Mouse (Mus musculus): ENCODE measurements around the gene Ttf1. TPM values are rescaled to one million over a fixed set of nuclear protein-coding genes. Genes with fewer than 3 reads are reported as not detected.

The Ttf1 gene
- 11.5 and 12.0 TPM in 2 replicates for polyA plus RNA-seq (2016; fragmentation: Nextera tagmentation; extraction: Ambion mirVana)

GRCm38 (mm10) chr2:29060135-29060597, at the start of gene Ttf1:
Gene Ttf1, plus strand, starts transcription at chr2:29060262.
- no peaks in the 10 kb centered on the region for H3K36me3 ChIP-seq
- H3K9ac ChIP-seq: peak within 1 kb of the TSS; percentile 80
- peaks cover 12% of the 10 kb centered on the region for H3K4me1 ChIP-seq
- peak within 1 kb of the TSS; percentile 93 for H3K27ac ChIP-seq
- peaks cover 26% of the 10 kb centered on the region for H3K27me3 ChIP-seq
- H3K9me3 ChIP-seq (replicated peaks): no peaks in the 10 kb centered on the region
- peak; percentile 97 for ATAC-seq (ENCODE audit: low FRiP score)
- peak within 1 kb of the TSS; percentile 87 for H3K4me3 ChIP-seq
- peak within 1 kb of the TSS; percentile 89 for H3K4me2 ChIP-seq (replicated peaks)
- under 1% methylated on average over 41 of the region's 41 CpGs for WGBS

- peaks cover 46% of the 10 kb centered on the region for H3K27me3 ChIP-seq
- H3K4me1 ChIP-seq: peaks cover 22% of the 10 kb centered on the region
- no peaks in the 10 kb centered on the region for H3K36me3 ChIP-seq
- no peaks in the 10 kb centered on the region for H3K9me3 ChIP-seq (replicated peaks)
- no peak for ATAC-seq (ENCODE audit: low FRiP score)
- 81% methylated on average over 5 of the region's 5 CpGs for WGBS
- H3K9ac ChIP-seq: no peak overlapping the region
- H3K27ac ChIP-seq: no peak overlapping the region
- no peak overlapping the region for H3K4me2 ChIP-seq (replicated peaks)
- no peak overlapping the region for H3K4me3 ChIP-seq
These were observed 47.5 kb upstream of the Ttf1 start for GRCm38 (mm10) chr2:29012523-29012922.

GRCm38 (mm10) chr2:29016599-29017587, 43.2 kb upstream of the Ttf1 start:
- WGBS: 47% methylated on average over 27 of the region's 27 CpGs

GRCm38 (mm10) chr2:29018680-29019079, 41.4 kb upstream of the Ttf1 start:
- Histone ChIP-seq H3K9me3 (replicated peaks) (no peaks in the 10 kb centered on the region), H3K9ac (no peak overlapping the region), H3K27ac (no peak overlapping the region), H3K36me3 (no peaks in the 10 kb centered on the region), H3K4me1 (peaks cover 16% of the 10 kb centered on the region), H3K27me3 (peaks cover 26% of the 10 kb centered on the region), H3K4me3 (no peak overlapping the region), H3K4me2 (replicated peaks) (no peak overlapping the region)
- ATAC-seq (ENCODE audit: low FRiP score): no peak
- 44% methylated on average over 5 of the region's 5 CpGs for WGBS

More at GRCm38 (mm10) chr2:29016599-29017587, 43.2 kb upstream of the Ttf1 start:
- H3K9ac ChIP-seq: 0 out of 2 replicates have a peak overlapping the region, but pooled peaks have one; percentile 5
- peaks cover 16% of the 10 kb centered on the region for H3K4me1 ChIP-seq
- peak overlapping the region; percentile 78 for H3K27ac ChIP-seq
- no peak overlapping the region for H3K4me3 ChIP-seq
- peak overlapping the region; percentile 29 for H3K4me2 ChIP-seq (replicated peaks)
- peaks cover 30% of the 10 kb centered on the region for H3K27me3 ChIP-seq
- no peaks in the 10 kb centered on the region for H3K9me3 ChIP-seq (replicated peaks)
- ATAC-seq (ENCODE audit: low FRiP score): peak; percentile 83
- H3K36me3 ChIP-seq: no peaks in the 10 kb centered on the region

- Histone ChIP-seq H3K27me3 (peaks cover 19% of the 10 kb centered on the region), H3K9me3 (replicated peaks) (no peaks in the 10 kb centered on the region), H3K4me2 (replicated peaks) (no peak overlapping the region), H3K4me1 (peaks cover 14% of the 10 kb centered on the region), H3K9ac (no peak overlapping the region), H3K36me3 (no peaks in the 10 kb centered on the region), H3K4me3 (no peak overlapping the region), H3K27ac (no peak overlapping the region)
- ATAC-seq (ENCODE audit: low FRiP score): no peak
- 74% methylated on average over 17 of the region's 17 CpGs for WGBS
These were observed 39.0 kb upstream of the Ttf1 start for GRCm38 (mm10) chr2:29021025-29021424.

- H3K4me1 ChIP-seq: no peaks in the 10 kb centered on the region
- H3K4me2 ChIP-seq (replicated peaks): no peak overlapping the region
These were observed 37.1 kb upstream of the Ttf1 start for GRCm38 (mm10) chr2:29023001-29023400.

GRCm38 (mm10) chr2:29025284-29025683, 34.8 kb upstream of the Ttf1 start:
- H3K4me3 ChIP-seq: no peak overlapping the region
- WGBS: 87% methylated on average over 5 of the region's 5 CpGs
- H3K36me3 ChIP-seq: no peaks in the 10 kb centered on the region
- ATAC-seq (ENCODE audit: low FRiP score): no peak
- no peak overlapping the region for H3K9ac ChIP-seq
- no peak overlapping the region for H3K27ac ChIP-seq
- H3K9me3 ChIP-seq (replicated peaks): no peaks in the 10 kb centered on the region
- H3K4me1 ChIP-seq: peaks cover 8% of the 10 kb centered on the region
- no peak overlapping the region for H3K4me2 ChIP-seq (replicated peaks)
- 0 out of 2 replicates have a peak, but pooled peaks cover 17% of the 10 kb centered on the region for H3K27me3 ChIP-seq

More at GRCm38 (mm10) chr2:29023001-29023400, 37.1 kb upstream of the Ttf1 start:
- H3K36me3 ChIP-seq: no peaks in the 10 kb centered on the region
- WGBS: 93% methylated on average over 7 of the region's 7 CpGs
- no peaks in the 10 kb centered on the region for H3K9me3 ChIP-seq (replicated peaks)
- H3K9ac ChIP-seq: no peak overlapping the region
- ATAC-seq (ENCODE audit: low FRiP score): no peak
- H3K4me3 ChIP-seq: no peak overlapping the region
- H3K27ac ChIP-seq: no peak overlapping the region
- H3K27me3 ChIP-seq: peaks cover 19% of the 10 kb centered on the region

- Histone ChIP-seq H3K4me2 (replicated peaks) (no peak overlapping the region), H3K9me3 (replicated peaks) (no peaks in the 10 kb centered on the region), H3K4me1 (peaks cover 12% of the 10 kb centered on the region), H3K27ac (no peak overlapping the region; the same call in 1 of the 2 replicates), H3K36me3 (no peaks in the 10 kb centered on the region), H3K27me3 (peaks cover 31% of the 10 kb centered on the region; the same call in 1 of the 2 replicates), H3K4me3 (no peak overlapping the region), H3K9ac (no peak overlapping the region)
- peak; percentile 75 for ATAC-seq (ENCODE audit: low FRiP score)
- WGBS: 45% methylated on average over 20 of the region's 20 CpGs
These were observed 29.9 kb upstream of the Ttf1 start for GRCm38 (mm10) chr2:29030048-29030734.

- Histone ChIP-seq H3K27me3 (peaks cover 36% of the 10 kb centered on the region; the same call in 1 of the 2 replicates), H3K36me3 (no peaks in the 10 kb centered on the region), H3K9ac (no peak overlapping the region), H3K9me3 (replicated peaks) (no peaks in the 10 kb centered on the region), H3K4me1 (peaks cover 12% of the 10 kb centered on the region), H3K4me2 (replicated peaks) (no peak overlapping the region), H3K27ac (no peak overlapping the region), H3K4me3 (no peak overlapping the region)
- WGBS: 88% methylated on average over 4 of the region's 4 CpGs
- no peak for ATAC-seq (ENCODE audit: low FRiP score)
These were observed 28.1 kb upstream of the Ttf1 start for GRCm38 (mm10) chr2:29031951-29032350.

GRCm38 (mm10) chr2:29034542-29035475, 25.3 kb upstream of the Ttf1 start:
- ATAC-seq (ENCODE audit: low FRiP score): no peak

GRCm38 (mm10) chr2:29035698-29036097, 24.4 kb upstream of the Ttf1 start:
- 49% methylated on average over 8 of the region's 8 CpGs for WGBS
- H3K27ac ChIP-seq: no peak overlapping the region

More at GRCm38 (mm10) chr2:29034542-29035475, 25.3 kb upstream of the Ttf1 start:
- H3K27me3 ChIP-seq: peaks cover 53% of the 10 kb centered on the region
- H3K4me3 ChIP-seq: no peak overlapping the region
- no peaks in the 10 kb centered on the region for H3K9me3 ChIP-seq (replicated peaks)
- no peaks in the 10 kb centered on the region for H3K36me3 ChIP-seq
- peaks cover 9% of the 10 kb centered on the region for H3K4me1 ChIP-seq
- H3K4me2 ChIP-seq (replicated peaks): no peak overlapping the region
- H3K9ac ChIP-seq: no peak overlapping the region
- H3K27ac ChIP-seq: no peak overlapping the region
- 40% methylated on average over 20 of the region's 20 CpGs for WGBS

More at GRCm38 (mm10) chr2:29035698-29036097, 24.4 kb upstream of the Ttf1 start:
- H3K4me2 ChIP-seq (replicated peaks): no peak overlapping the region
- no peak overlapping the region for H3K9ac ChIP-seq
- ATAC-seq (ENCODE audit: low FRiP score): no peak
- no peaks in the 10 kb centered on the region for H3K36me3 ChIP-seq
- no peak overlapping the region for H3K4me3 ChIP-seq
- peaks cover 49% of the 10 kb centered on the region for H3K27me3 ChIP-seq
- H3K4me1 ChIP-seq: peaks cover 9% of the 10 kb centered on the region
- no peaks in the 10 kb centered on the region for H3K9me3 ChIP-seq (replicated peaks)

Data from hindbrain, embryonic 12.5 days (tissue).